8 mouse cellular contexts compared by ENCODE assay signal in genomic region chr4:62501534-62501933, GRCm38 (mm10). TPM values are rescaled to one million over a fixed set of nuclear protein-coding genes. Genes with fewer than 3 reads are reported as not detected.
DNase-seq lines count a peak whose midpoint lies in the region; ATAC-seq and TF ChIP-seq lines count a peak whose summit lies in the region.

No protein-coding gene starts in this region.

- TF ChIP-seq POLR2A in bone marrow, adult 2 months (IDR thresholded peaks at IDR 0.05; ENCODE audit: borderline replicate concordance, control insufficient read depth, low read depth, low read length) = no peak

- peaks cover 3% of the 10 kb centered on the region; the same call in 1 of the 2 replicates for H3K4me1 ChIP-seq in kidney, embryonic 14.5 days (ENCODE audit: control insufficient read depth, insufficient read depth, low read length)
- H3K4me1 ChIP-seq in bone marrow, adult 2 months (ENCODE audit: control insufficient read depth, insufficient read depth, low read length) = no peaks in the 10 kb centered on the region
- H3K4me1 ChIP-seq in hindbrain, embryonic 12.5 days = 0 out of 2 replicates have a peak, but pooled peaks cover 9% of the 10 kb centered on the region
- H3K4me1 ChIP-seq in midbrain, embryonic 14.5 days (ENCODE audit: control insufficient read depth, insufficient read depth, low read length) = peaks cover 2% of the 10 kb centered on the region; the same call in 1 of the 2 replicates

- no peaks in the 10 kb centered on the region for H3K27me3 ChIP-seq in kidney, embryonic 14.5 days (ENCODE audit: control insufficient read depth, insufficient read depth, low read length)
- H3K27me3 ChIP-seq in hindbrain, embryonic 12.5 days = peaks cover 2% of the 10 kb centered on the region; the same call in 1 of the 2 replicates
- H3K27me3 ChIP-seq in midbrain, embryonic 14.5 days (ENCODE audit: control insufficient read depth, insufficient read depth, low read length) = no peaks in the 10 kb centered on the region

- peak overlapping the region; percentile 72 for H3K4me2 ChIP-seq in kidney, embryonic 14.5 days (replicated peaks; ENCODE audit: low read depth, low read length)
- H3K4me2 ChIP-seq in hindbrain, embryonic 12.5 days (replicated peaks) = peak overlapping the region; percentile 73
- H3K4me2 ChIP-seq in midbrain, embryonic 14.5 days (ENCODE audit: low read length) = peak overlapping the region; percentile 72

- DNase-seq in kidney, adult 11 months = no peak
- DNase-seq in midbrain, embryonic 14.5 days = no peak
- no peak for DNase-seq in right cerebral cortex, postnatal 4 days
- DNase-seq in gastrocnemius, postnatal 25 days = no peak

- H3K4me3 ChIP-seq in kidney, embryonic 14.5 days (ENCODE audit: low read length) = peak overlapping the region; percentile 85
- H3K4me3 ChIP-seq in bone marrow, adult 2 months (replicated peaks; ENCODE audit: control insufficient read depth, low read depth, low read length) = peak overlapping the region; percentile 74
- peak overlapping the region; percentile 71 for H3K4me3 ChIP-seq in hindbrain, embryonic 12.5 days
- H3K4me3 ChIP-seq in midbrain, embryonic 14.5 days (replicated peaks; ENCODE audit: low read depth, low read length) = peak overlapping the region; percentile 72

- H3K9me3 ChIP-seq in kidney, embryonic 14.5 days (ENCODE audit: control insufficient read depth, low read length) = no peaks in the 10 kb centered on the region
- H3K9me3 ChIP-seq in hindbrain, embryonic 12.5 days (replicated peaks) = no peaks in the 10 kb centered on the region
- H3K9me3 ChIP-seq in midbrain, embryonic 14.5 days (ENCODE audit: control insufficient read depth, low read length) = no peaks in the 10 kb centered on the region

- H3K36me3 ChIP-seq in kidney, embryonic 14.5 days (ENCODE audit: control insufficient read depth, insufficient read depth, low read length) = peaks cover 7% of the 10 kb centered on the region; the same call in 1 of the 2 replicates
- H3K36me3 ChIP-seq in hindbrain, embryonic 12.5 days = peaks cover 24% of the 10 kb centered on the region
- peaks cover 26% of the 10 kb centered on the region for H3K36me3 ChIP-seq in midbrain, embryonic 14.5 days (ENCODE audit: control insufficient read depth, insufficient read depth, low read length)

- WGBS in kidney, embryonic 14.5 days = 4% methylated on average over 7 of the region's 7 CpGs
- WGBS in bone marrow, adult 2 months = 3% methylated on average over 7 of the region's 7 CpGs
- WGBS in hindbrain, embryonic 12.5 days = 2% methylated on average over 7 of the region's 7 CpGs
- WGBS in midbrain, embryonic 14.5 days = 3% methylated on average over 7 of the region's 7 CpGs

- peak overlapping the region; percentile 56; the same call in 1 of the 2 replicates for H3K27ac ChIP-seq in kidney, embryonic 14.5 days (ENCODE audit: low read depth, low read length)
- no peak overlapping the region for H3K27ac ChIP-seq in bone marrow, adult 2 months (ENCODE audit: control insufficient read depth, insufficient read depth, low read depth, low read length, poor library complexity)
- H3K27ac ChIP-seq in hindbrain, embryonic 12.5 days = peak overlapping the region; percentile 24; the same call in 1 of the 2 replicates
- peak overlapping the region; percentile 55; the same call in 1 of the 2 replicates for H3K27ac ChIP-seq in midbrain, embryonic 14.5 days (replicated peaks; ENCODE audit: low read depth, low read length)

- no peak for TF ChIP-seq CTCF in bone marrow, adult 2 months (IDR thresholded peaks at IDR 0.05; ENCODE audit: control insufficient read depth, insufficient read depth, low read length)

- peak overlapping the region; percentile 76 for H3K9ac ChIP-seq in kidney, embryonic 14.5 days (ENCODE audit: low read depth, low read length)
- peak overlapping the region; percentile 74 for H3K9ac ChIP-seq in hindbrain, embryonic 12.5 days
- H3K9ac ChIP-seq in midbrain, embryonic 14.5 days (replicated peaks; ENCODE audit: low read length) = peak overlapping the region; percentile 82

- ATAC-seq in kidney, embryonic 14.5 days (ENCODE audit: low FRiP score, low TSS enrichment) = peak; percentile 29
- peak; percentile 38 for ATAC-seq in hindbrain, embryonic 12.5 days (ENCODE audit: low FRiP score)
- ATAC-seq in midbrain, embryonic 14.5 days (ENCODE audit: low FRiP score, low TSS enrichment) = peak; percentile 12; the same call in 1 of the 2 replicates
- ATAC-seq in megakaryocyte-erythroid progenitor cell, adult 5-6 weeks (replicated peaks; ENCODE audit: low FRiP score, low TSS enrichment, poor library complexity, severe bottlenecking) = no peak; the same call in 1 of the 2 replicates

RNA-seq across cellular contexts. Expression of gene Hdhd3, which starts 1.7 kb away (rescaled TPM):
- polyA plus RNA-seq in kidney, embryonic 14.5 days (2014; fragmentation: Nextera tagmentation; extraction: Ambion mirVana) = 16.4 and 16.8 TPM in 2 replicates
- not detected in 2 replicates for polyA plus RNA-seq in bone marrow, adult 2 months (2011; ENCODE audit: insufficient read depth, insufficient read length, low replicate concordance, missing spikeins)
- polyA plus RNA-seq in hindbrain, embryonic 12.5 days (2016; fragmentation: Nextera tagmentation; extraction: Ambion mirVana) = 11.8 and 12.7 TPM in 2 replicates
- 12.8 and 14.1 TPM in 2 replicates for polyA plus RNA-seq in midbrain, embryonic 14.5 days (2014; fragmentation: Nextera tagmentation; extraction: Ambion mirVana)
- 2.0 and 4.8 TPM in 2 replicates for total RNA-seq in megakaryocyte-erythroid progenitor cell, adult 5-6 weeks (2014; fragmentation: Nextera tagmentation)
- 2.8 and 3.9 TPM in 2 replicates for total RNA-seq in megakaryocyte-erythroid progenitor cell, adult 5-6 weeks (2017)
- 1 to 10 TPM; 1.7 to 2.2 TPM for total RNA-seq in gastrocnemius, postnatal 25 days (2021)

RNA-seq across cellular contexts. Expression of gene Alad, which starts 18.2 kb away (rescaled TPM):
- polyA plus RNA-seq in kidney, embryonic 14.5 days (2014; fragmentation: Nextera tagmentation; extraction: Ambion mirVana) = 107 and 108 TPM in 2 replicates
- polyA plus RNA-seq in bone marrow, adult 2 months (2011; ENCODE audit: insufficient read depth, insufficient read length, low replicate concordance, missing spikeins) = 321 and 356 TPM in 2 replicates
- polyA plus RNA-seq in hindbrain, embryonic 12.5 days (2016; fragmentation: Nextera tagmentation; extraction: Ambion mirVana) = 58.8 and 64.3 TPM in 2 replicates
- 69.3 and 78.8 TPM in 2 replicates for polyA plus RNA-seq in midbrain, embryonic 14.5 days (2014; fragmentation: Nextera tagmentation; extraction: Ambion mirVana)
- 310 and 320 TPM in 2 replicates for total RNA-seq in megakaryocyte-erythroid progenitor cell, adult 5-6 weeks (2014; fragmentation: Nextera tagmentation)
- 64.9 and 137 TPM in 2 replicates for total RNA-seq in megakaryocyte-erythroid progenitor cell, adult 5-6 weeks (2017)
- 10 to 100 TPM; 20.9 to 21.3 TPM for total RNA-seq in gastrocnemius, postnatal 25 days (2021)

RNA-seq across cellular contexts. Expression of gene Bspry, which starts 21.7 kb away (rescaled TPM):
- 16.8 and 25.8 TPM in 2 replicates for polyA plus RNA-seq in kidney, embryonic 14.5 days (2014; fragmentation: Nextera tagmentation; extraction: Ambion mirVana)
- polyA plus RNA-seq in bone marrow, adult 2 months (2011; ENCODE audit: insufficient read depth, insufficient read length, low replicate concordance, missing spikeins) = 1.4 TPM in 1 of 2 replicates, not detected in the other
- polyA plus RNA-seq in hindbrain, embryonic 12.5 days (2016; fragmentation: Nextera tagmentation; extraction: Ambion mirVana) = 1.2 and 1.7 TPM in 2 replicates
- polyA plus RNA-seq in midbrain, embryonic 14.5 days (2014; fragmentation: Nextera tagmentation; extraction: Ambion mirVana) = 0.32 and 0.43 TPM in 2 replicates
- not detected in 2 replicates for total RNA-seq in megakaryocyte-erythroid progenitor cell, adult 5-6 weeks (2014; fragmentation: Nextera tagmentation)
- total RNA-seq in megakaryocyte-erythroid progenitor cell, adult 5-6 weeks (2017) = 0.09 and 1.0 TPM in 2 replicates
- under 1 TPM; 0.15 to 0.16 TPM for total RNA-seq in gastrocnemius, postnatal 25 days (2021)

RNA-seq across cellular contexts. Expression of gene Pole3, which starts 23.3 kb away (rescaled TPM):
- 89.5 and 104 TPM in 2 replicates for polyA plus RNA-seq in kidney, embryonic 14.5 days (2014; fragmentation: Nextera tagmentation; extraction: Ambion mirVana)
- polyA plus RNA-seq in bone marrow, adult 2 months (2011; ENCODE audit: insufficient read depth, insufficient read length, low replicate concordance, missing spikeins) = 56.5 and 57.6 TPM in 2 replicates
- polyA plus RNA-seq in hindbrain, embryonic 12.5 days (2016; fragmentation: Nextera tagmentation; extraction: Ambion mirVana) = 80.2 and 84.7 TPM in 2 replicates
- 50.9 and 63.5 TPM in 2 replicates for polyA plus RNA-seq in midbrain, embryonic 14.5 days (2014; fragmentation: Nextera tagmentation; extraction: Ambion mirVana)
- 84.0 and 122 TPM in 2 replicates for total RNA-seq in megakaryocyte-erythroid progenitor cell, adult 5-6 weeks (2014; fragmentation: Nextera tagmentation)
- total RNA-seq in megakaryocyte-erythroid progenitor cell, adult 5-6 weeks (2017) = 135 and 144 TPM in 2 replicates
- total RNA-seq in gastrocnemius, postnatal 25 days (2021) = 10 to 100 TPM; 15.5 to 15.9 TPM

RNA-seq across cellular contexts. Expression of gene 4933430I17Rik, which starts 23.6 kb away (rescaled TPM):
- polyA plus RNA-seq in kidney, embryonic 14.5 days (2014; fragmentation: Nextera tagmentation; extraction: Ambion mirVana) = 0.49 and 1.0 TPM in 2 replicates
- polyA plus RNA-seq in bone marrow, adult 2 months (2011; ENCODE audit: insufficient read depth, insufficient read length, low replicate concordance, missing spikeins) = not detected in 2 replicates
- polyA plus RNA-seq in hindbrain, embryonic 12.5 days (2016; fragmentation: Nextera tagmentation; extraction: Ambion mirVana) = 0.84 and 1.2 TPM in 2 replicates
- polyA plus RNA-seq in midbrain, embryonic 14.5 days (2014; fragmentation: Nextera tagmentation; extraction: Ambion mirVana) = 0.78 and 1.6 TPM in 2 replicates
- total RNA-seq in megakaryocyte-erythroid progenitor cell, adult 5-6 weeks (2014; fragmentation: Nextera tagmentation) = not detected in 2 replicates
- not detected in 2 replicates for total RNA-seq in megakaryocyte-erythroid progenitor cell, adult 5-6 weeks (2017)
- under 1 TPM in 1 of 2 experiments, not detected in 1; 0.20 TPM for total RNA-seq in gastrocnemius, postnatal 25 days (2021)
